In the genomic region with DNA sequence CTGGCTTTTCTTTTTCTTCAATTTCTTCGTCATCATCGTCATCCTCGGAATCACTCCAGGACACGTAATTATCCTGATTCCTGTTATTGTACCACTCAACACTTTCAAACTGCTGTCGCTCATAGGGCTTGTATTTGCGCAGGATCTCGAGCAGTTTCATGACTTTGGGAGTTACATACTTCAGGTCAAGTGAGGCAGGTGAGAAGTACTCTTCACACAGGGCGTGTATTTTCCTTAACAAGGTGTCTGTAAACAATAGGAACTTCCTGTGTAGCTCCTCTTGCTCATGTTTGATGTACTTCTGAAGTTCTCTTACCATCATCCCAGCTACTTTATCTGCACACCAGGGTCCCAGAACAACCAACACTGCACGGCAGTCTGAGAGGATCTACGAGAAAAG, we compare ENCODE assay signal across 22 mouse cellular contexts.
"Had no signal": no experiment of that assay in that cellular context is flagged by ENCODE, and none has a peak within 500 bp of the region (broad histone marks: within the 10 kb centered on the region; RNA-seq: fewer than 3 reads in every experiment).

No protein-coding gene starts in this region.

- DNase-seq: forebrain, postnatal 0 days; gastrocnemius, postnatal 14 days; gastrocnemius, postnatal 36 days; heart, adult 18-20 months; heart, postnatal 10 days; kidney, adult 18-20 months; kidney, adult 8-10 months; kidney, postnatal 10 days; kidney, postnatal 25 days; kidney, postnatal 4 days; liver had no signal

- H3K27me3 ChIP-seq: forebrain, embryonic 15.5 days; heart, embryonic 12.5 days; intestine, embryonic 15.5 days; limb, embryonic 12.5 days had no signal

- H3K27ac ChIP-seq: forebrain, embryonic 15.5 days; heart, embryonic 10.5 days; hindbrain, embryonic 14.5 days; intestine, embryonic 15.5 days; left cerebral cortex, adult 2 months; limb, embryonic 10.5 days; limb, embryonic 12.5 days had no signal

- H3K9me3 ChIP-seq: forebrain, embryonic 15.5 days; heart, embryonic 10.5 days; heart, embryonic 12.5 days; intestine, embryonic 15.5 days; limb, embryonic 10.5 days; limb, embryonic 12.5 days had no signal

- H3K4me1 ChIP-seq: intestine, embryonic 15.5 days had no signal

- ATAC-seq: forebrain, embryonic 15.5 days; forebrain, postnatal 0 days; hindbrain, embryonic 16.5 days; inflammation-experienced regulatory T-cells, adult 6 months; intestine, embryonic 15.5 days; intestine, postnatal 0 days had no signal

- H3K9ac ChIP-seq: forebrain, embryonic 15.5 days; forebrain, postnatal 0 days; heart, embryonic 12.5 days; hindbrain, embryonic 14.5 days; intestine, embryonic 15.5 days; limb, embryonic 12.5 days had no signal

- H3K4me2 ChIP-seq: forebrain, embryonic 15.5 days; heart, embryonic 12.5 days; hindbrain, embryonic 14.5 days; intestine, embryonic 15.5 days; limb, embryonic 12.5 days had no signal

- H3K4me3 ChIP-seq: forebrain, embryonic 15.5 days; heart, embryonic 10.5 days; heart, embryonic 12.5 days; intestine, embryonic 15.5 days; left cerebral cortex, adult 2 months; limb, embryonic 10.5 days; limb, embryonic 12.5 days had no signal
